Comparison of ENCODE assay signal across 8 mouse cellular contexts in genomic region chr1:44552371-44552841, GRCm38 (mm10). TPM values are rescaled to one million over a fixed set of nuclear protein-coding genes. Genes with fewer than 3 reads are reported as not detected.
DNase-seq lines count a peak whose midpoint lies in the region; ATAC-seq and TF ChIP-seq lines count a peak whose summit lies in the region.

No protein-coding gene starts in this region.

- peak; percentile 62 for ATAC-seq in forebrain, postnatal 0 days
- peak; percentile 88 for ATAC-seq in lung, embryonic 16.5 days (ENCODE audit: low read depth)

- no peak for TF ChIP-seq CTCF in C2C12 (IDR thresholded peaks at IDR 0.05; ENCODE audit: control insufficient read depth, insufficient read depth, insufficient read length)
- peak; percentile 35 for TF ChIP-seq CTCF in forebrain, postnatal 0 days (IDR thresholded peaks at IDR 0.05; ENCODE audit: low read depth)

- no peaks in the 10 kb centered on the region for H3K27me3 ChIP-seq in C2C12 (ENCODE audit: control insufficient read depth, insufficient read depth, insufficient read length)
- H3K27me3 ChIP-seq in forebrain, postnatal 0 days (ENCODE audit: insufficient read depth, low read length): no peaks in the 10 kb centered on the region
- H3K27me3 ChIP-seq in lung, embryonic 16.5 days (ENCODE audit: control insufficient read depth, insufficient read depth, low read depth, low read length): no peaks in the 10 kb centered on the region

- H3K4me1 ChIP-seq in forebrain, postnatal 0 days (ENCODE audit: insufficient read depth): peaks cover 5% of the 10 kb centered on the region
- H3K4me1 ChIP-seq in lung, embryonic 16.5 days (replicated peaks; ENCODE audit: control insufficient read depth, insufficient read depth, low read length): peaks cover 10% of the 10 kb centered on the region

- peak overlapping the region; percentile 90 for H3K4me2 ChIP-seq in forebrain, postnatal 0 days (ENCODE audit: low read depth)
- H3K4me2 ChIP-seq in lung, embryonic 16.5 days (ENCODE audit: low read depth, low read length): peak overlapping the region; percentile 72

- WGBS in forebrain, postnatal 0 days: 3% methylated on average over 15 of the region's 15 CpGs
- 5% methylated on average over 15 of the region's 15 CpGs for WGBS in lung, embryonic 16.5 days

- peak; percentile 29 for DNase-seq in brain, adult 2 months (ENCODE audit: low read depth, low spot score)
- DNase-seq in forebrain, postnatal 0 days: peak; percentile 46
- peak; percentile 63 to 76 for DNase-seq in heart, postnatal 36 days
- DNase-seq in layer of hippocampus, adult 9-11 months: peak; percentile 11
- peak; percentile 33 for DNase-seq in ovary, postnatal 14 days (ENCODE audit: low spot score)
- DNase-seq in T-cell, adult 2 months (ENCODE audit: low spot score): no peak

- no peaks in the 10 kb centered on the region for H3K9me3 ChIP-seq in forebrain, postnatal 0 days (ENCODE audit: low read length)
- H3K9me3 ChIP-seq in lung, embryonic 16.5 days (ENCODE audit: control insufficient read depth, low read length): no peaks in the 10 kb centered on the region

- intact Hi-C loops in heart, postnatal 36 days (cut with DNase I): loop anchor here (5.0 to 10.0 kb wide), 2 partner anchors 470 to 762 kb away; partner anchors contain the start of gene Col3a1

- H3K36me3 ChIP-seq in C2C12 (ENCODE audit: control insufficient read depth, insufficient read depth): no peaks in the 10 kb centered on the region
- no peaks in the 10 kb centered on the region for H3K36me3 ChIP-seq in forebrain, postnatal 0 days (ENCODE audit: insufficient read depth)
- no peaks in the 10 kb centered on the region for H3K36me3 ChIP-seq in lung, embryonic 16.5 days (ENCODE audit: control insufficient read depth, insufficient read depth, low read length)

- H3K4me3 ChIP-seq in C2C12 (ENCODE audit: insufficient read depth, poor library complexity, severe bottlenecking): peak overlapping the region; percentile 42
- peak overlapping the region; percentile 56 for H3K4me3 ChIP-seq in forebrain, postnatal 0 days (ENCODE audit: low read depth, low read length)
- H3K4me3 ChIP-seq in lung, embryonic 16.5 days (ENCODE audit: low read length): peak overlapping the region; percentile 65

- H3K79me2 ChIP-seq in C2C12 (ENCODE audit: control insufficient read depth, insufficient read depth): no peaks in the 10 kb centered on the region

- H3K27ac ChIP-seq in forebrain, postnatal 0 days (ENCODE audit: low read depth, low read length): 0 out of 2 replicates have a peak overlapping the region, but pooled peaks have one; percentile 23
- H3K27ac ChIP-seq in lung, embryonic 16.5 days (ENCODE audit: low read length): peak overlapping the region; percentile 97

- H3K9ac ChIP-seq in forebrain, postnatal 0 days: peak overlapping the region; percentile 63
- H3K9ac ChIP-seq in lung, embryonic 16.5 days (ENCODE audit: low read length): peak overlapping the region; percentile 91

- H3ac ChIP-seq in C2C12 (ENCODE audit: control insufficient read depth, insufficient read length, low read depth): peak overlapping the region; percentile 6

- H3K79me3 ChIP-seq in C2C12 (ENCODE audit: low read depth): no peaks in the 10 kb centered on the region

TF ChIP-seq in C2C12, 6 proteins besides CTCF, POLR2A, EP300 and RAD21:
- TF ChIP-seq MYOG (IDR thresholded peaks at IDR 0.05; ENCODE audit: control insufficient read depth, extremely low read depth, insufficient read length) (no peak), USF1 (IDR thresholded peaks at IDR 0.05; ENCODE audit: low read depth) (no peak), MAX (IDR thresholded peaks at IDR 0.05) (no peak), CEBPB (IDR thresholded peaks at IDR 0.05; ENCODE audit: low read depth) (no peak), MYOD1 (IDR thresholded peaks at IDR 0.05; ENCODE audit: control insufficient read depth, insufficient read length, low read depth) (no peak), FOSL1 (IDR thresholded peaks at IDR 0.05; ENCODE audit: insufficient read depth, low read length, poor library complexity, severe bottlenecking) (no peak)

RNA-seq across cellular contexts. Expression of gene Gulp1, which starts 1.1 kb away (rescaled TPM):
- polyA plus RNA-seq in C2C12 (2012; fragmentation: generic; extraction: Trizol): 1.8 TPM
- total RNA-seq in forebrain, postnatal 0 days (2014; rRNA removed): 10.4 and 14.5 TPM in 2 replicates
- 4.7 and 5.0 TPM in 2 replicates for polyA plus RNA-seq in forebrain, postnatal 0 days (2015; fragmentation: Nextera tagmentation; extraction: Ambion mirVana)
- 1 to 10 TPM; 5.3 to 7.2 TPM for total RNA-seq in heart, postnatal 36 days (2021)
- polyA plus RNA-seq in lung, embryonic 16.5 days (2015; fragmentation: Nextera tagmentation; extraction: Ambion mirVana): 34.8 and 39.1 TPM in 2 replicates
